Mouse (Mus musculus) urinary bladder, postnatal 36 days (tissue): ENCODE data around the gene Wwox.
A peak's percentile ranks its signal among the peaks of the same experiment; 100 is the strongest.

Experiments
- DNase-seq, 2 experiments: peaks; one replicate each; pipeline ENCODE4 v3.0.0; 2022; ENCODE audit warnings: low spot score in 2 of 2, mixed read lengths in 1 of 2

The Wwox gene

DNA sequence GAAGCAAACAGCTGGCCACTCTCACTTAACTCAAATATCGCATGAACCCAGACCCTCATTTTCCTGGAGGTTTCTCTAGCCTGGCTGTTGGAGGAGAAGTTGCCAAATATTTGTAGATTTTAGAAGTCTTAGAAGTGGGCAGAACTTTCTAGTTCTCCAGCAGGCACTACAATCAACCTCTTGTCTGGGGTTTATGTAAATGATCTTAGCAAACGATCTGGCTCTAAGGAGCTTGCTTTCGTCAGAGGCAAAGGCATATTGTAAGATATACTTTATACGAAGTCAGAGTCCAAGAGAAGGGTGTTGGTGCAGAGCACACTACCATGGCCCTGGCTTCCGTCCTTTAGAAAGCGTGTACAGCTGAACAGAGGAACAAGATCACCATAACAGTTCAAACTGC, 770.6 kb downstream of the Wwox start:
- DNase-seq, result no peak

DNA sequence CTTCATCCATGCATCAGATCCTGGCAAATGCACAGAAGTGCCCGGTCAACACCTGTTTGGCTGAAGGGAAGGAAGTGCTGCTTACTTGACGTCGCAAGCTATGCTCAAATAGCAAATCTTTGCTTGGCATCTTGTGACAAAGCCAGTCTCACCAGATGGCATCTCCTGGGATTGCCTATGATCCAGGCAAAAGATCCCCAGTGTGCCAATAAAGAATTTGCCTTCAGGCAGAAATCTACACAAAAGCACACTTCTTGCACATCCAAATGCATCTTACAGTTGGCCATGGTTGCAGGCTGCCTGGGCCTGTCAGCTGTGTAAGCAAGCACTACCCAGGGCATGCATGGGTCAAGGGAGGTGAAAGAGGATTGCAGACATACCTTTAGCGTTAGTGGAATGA, 773.7 kb downstream of the Wwox start:
- DNase-seq, result no peak

GRCm38 (mm10) chr8:115214870-115215269, 775.4 kb downstream of the Wwox start:
- no peak for DNase-seq

DNA sequence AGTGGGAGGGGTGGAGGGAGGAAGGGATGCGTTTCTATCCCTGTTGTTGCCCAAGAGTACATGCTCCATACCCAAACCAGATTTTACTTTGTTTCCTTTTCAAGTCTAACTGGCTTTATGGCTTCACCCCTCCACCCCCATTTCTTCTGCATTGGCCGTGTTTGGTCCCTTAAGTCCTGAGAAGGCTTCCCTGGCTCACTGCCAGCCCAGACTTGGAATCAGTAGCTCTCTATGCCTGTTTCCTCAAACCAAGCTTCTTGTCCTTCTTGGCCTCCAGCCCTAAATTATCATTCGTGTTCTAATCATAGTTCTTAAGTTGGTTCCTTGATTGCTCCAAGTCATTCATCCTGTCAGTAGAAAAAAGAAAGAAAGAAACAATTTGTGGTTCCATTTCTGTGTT, 777.3 kb downstream of the Wwox start:
- DNase-seq, result no peak

DNA sequence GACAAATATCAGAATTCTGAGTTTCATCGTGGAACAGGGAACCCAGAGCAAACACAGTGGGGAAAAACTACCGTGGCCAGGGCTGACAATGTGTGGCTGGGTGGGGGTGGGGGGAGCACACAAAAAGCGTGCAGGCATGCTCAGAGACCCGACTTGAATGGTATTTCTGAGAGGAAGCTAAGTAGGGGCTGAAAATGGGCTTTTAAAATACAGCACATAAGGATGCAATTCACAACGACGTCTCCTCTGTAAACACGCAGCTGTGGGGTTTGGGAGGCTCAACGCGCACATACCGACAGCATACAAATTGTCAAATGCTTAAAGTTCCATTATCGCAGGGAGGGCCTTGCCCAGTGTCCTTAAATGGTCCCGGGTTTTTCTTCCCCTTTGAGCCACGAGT, 783.1 kb downstream of the Wwox start:
- no peak for DNase-seq

DNA sequence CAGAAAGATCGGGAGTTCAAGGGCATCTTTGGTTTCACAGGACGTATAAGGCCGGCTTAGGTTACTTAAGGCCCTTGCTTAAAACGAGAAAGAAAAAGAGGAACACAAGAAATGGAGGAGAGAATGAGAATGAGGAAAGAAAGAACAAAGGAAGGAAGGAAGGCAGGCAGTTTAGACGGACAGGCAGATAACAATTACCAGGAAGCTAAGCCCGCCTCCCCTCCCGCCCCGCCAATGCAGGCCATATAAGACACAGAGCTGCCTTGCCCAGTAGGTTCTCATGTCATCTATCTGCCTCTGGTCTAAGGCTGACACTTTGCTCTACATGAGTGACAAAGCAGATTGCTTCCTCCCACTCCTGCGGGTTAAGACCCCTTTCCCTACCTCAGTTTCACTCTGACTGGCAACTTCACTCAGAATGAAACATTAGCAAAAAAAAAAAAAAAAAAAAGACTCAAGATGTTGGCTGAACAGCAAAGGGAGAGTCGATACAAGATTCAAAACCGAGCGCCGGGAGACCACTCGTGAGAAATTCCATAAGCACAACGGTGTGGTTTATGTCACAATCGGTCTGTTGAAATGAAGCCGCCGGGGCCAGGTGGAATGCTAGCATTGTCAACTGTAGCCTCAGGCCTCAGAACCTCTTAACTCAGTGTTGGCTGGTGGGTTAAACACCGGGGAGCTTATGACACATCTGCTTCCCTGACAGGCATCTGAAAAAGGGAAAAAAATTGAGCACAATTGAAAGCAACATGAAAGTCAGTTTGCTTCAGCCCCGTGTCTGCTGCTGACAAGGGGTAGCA, 787.5 kb downstream of the Wwox start:
- DNase-seq, result no peak

DNA sequence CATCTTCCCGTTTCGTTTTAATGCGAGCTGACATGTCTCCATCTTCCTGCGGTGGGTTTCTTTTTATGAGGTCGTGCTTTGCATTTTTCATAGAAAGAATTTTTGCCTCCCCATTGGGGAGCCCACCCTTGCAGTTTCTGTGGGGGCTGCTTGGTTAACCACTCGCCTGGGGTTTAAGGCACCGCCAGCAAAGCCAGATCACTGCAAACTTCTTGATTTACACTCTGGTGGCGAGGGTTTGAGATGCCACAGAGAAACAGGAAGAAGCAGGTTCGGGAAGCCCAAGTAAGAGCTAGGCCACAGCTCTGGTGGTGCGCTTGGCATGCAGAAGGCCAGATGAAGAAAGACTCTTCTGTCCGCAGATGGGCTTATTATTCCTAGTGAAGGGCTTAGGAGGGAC, 789.4 kb downstream of the Wwox start:
- DNase-seq, result no peak

DNA sequence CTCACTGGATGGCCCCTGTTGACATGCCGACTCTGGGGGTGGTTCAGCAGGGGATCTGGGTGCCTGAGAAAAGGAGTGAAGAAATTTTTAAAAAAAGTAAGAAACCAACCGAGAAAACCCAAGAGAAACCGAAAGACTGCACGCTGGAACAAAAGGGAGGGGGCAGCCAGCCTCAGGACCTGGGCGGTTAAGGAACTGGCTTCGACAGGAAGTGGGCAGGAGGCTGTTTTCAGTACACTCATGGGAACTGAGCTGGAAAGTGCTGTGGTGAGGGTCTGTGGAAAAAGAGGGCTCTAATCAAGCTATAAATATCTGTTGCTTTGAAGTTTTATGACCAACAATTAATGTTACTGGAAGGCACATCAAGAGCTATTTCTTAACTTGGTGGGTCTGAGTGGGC, 794.6 kb downstream of the Wwox start:
- DNase-seq, result no peak

GRCm38 (mm10) chr8:115237596-115237995, 798.1 kb downstream of the Wwox start:
- no peak for DNase-seq

DNA sequence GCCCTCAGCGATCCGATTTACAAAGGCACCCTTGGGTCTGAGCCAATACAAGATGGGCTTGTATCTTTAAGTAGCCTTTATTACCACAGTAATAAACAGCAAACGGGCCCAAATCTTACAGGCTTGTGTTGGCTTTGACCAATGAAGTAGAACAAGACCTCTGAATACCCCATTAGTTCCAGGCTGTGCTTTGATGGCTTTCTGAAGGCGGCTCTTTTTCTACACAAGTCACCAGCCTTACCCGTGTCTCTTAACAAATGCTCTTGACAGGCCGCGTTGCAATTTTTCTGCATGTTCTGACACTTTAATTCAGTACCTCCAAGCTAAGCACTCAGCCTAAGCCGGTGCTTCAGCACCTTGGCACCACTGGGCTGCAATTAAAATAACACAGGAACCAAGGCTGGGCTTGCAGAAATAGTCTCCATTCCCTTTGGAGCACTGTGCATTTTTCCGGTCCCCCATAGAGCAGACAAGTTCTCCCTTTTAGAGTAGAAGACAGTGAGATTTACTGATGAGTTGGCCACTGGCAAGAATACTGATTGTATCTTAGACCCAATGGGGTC, 804.1 kb downstream of the Wwox start:
- no peak for DNase-seq

DNA sequence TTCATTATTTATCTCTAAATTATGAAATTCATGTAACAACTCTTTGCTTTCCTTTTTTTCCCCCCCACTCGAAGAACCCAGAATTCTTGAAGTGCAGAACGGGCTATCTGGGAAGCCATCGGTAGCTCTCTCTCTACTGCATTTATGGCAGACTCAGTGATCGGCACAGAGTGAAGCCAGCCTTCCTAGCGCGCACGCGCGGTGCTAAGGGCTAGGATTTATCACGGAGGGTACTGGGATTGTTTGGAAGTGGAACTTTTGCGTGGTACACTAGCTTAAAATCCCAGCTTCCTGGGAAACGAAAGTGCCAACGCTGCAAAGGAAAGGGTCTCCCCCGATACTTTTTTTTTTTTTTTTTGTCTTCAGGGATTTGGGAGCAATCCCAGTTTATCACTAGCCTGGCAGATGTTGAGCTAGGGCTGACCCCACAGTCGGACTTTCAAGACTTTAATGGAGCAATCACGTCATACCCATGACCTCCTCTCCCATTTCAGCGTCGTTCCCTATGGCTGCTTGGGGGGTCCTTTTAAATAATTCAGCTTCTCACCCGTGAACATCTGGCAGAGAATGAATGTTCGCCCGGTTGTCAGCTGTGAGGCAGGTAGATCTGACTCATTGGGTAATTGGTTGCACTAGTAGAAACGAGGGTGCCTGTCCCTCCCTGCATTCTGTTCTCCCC, 810.4 kb downstream of the Wwox start:
- DNase-seq, result peak in 1 of 2 experiments; percentile 32

DNA sequence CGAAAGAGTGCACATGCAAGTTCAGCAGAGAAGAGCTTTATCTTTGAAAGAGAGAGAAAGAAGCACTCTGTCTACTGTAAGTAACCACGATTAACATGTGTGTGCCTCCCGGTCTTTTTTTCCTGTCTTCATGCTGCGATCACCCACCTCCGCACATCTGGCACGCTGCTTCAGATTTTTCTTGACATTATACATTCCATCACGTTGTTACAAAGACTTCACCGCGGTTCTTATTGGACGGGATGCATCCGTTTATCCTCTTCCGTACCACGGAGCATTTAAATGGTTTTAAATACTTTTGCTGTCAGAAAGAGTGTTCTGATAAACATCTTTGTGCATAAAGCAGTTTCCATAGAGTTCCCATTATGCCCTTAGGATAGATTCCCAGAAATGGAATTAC, 816.1 kb downstream of the Wwox start:
- no peak for DNase-seq

GRCm38 (mm10) chr8:115257417-115257816, 818.0 kb downstream of the Wwox start:
- no peak for DNase-seq

GRCm38 (mm10) chr8:115259806-115260205, 820.4 kb downstream of the Wwox start:
- DNase-seq, result no peak

GRCm38 (mm10) chr8:115267196-115267595, 827.7 kb downstream of the Wwox start:
- no peak for DNase-seq

DNA sequence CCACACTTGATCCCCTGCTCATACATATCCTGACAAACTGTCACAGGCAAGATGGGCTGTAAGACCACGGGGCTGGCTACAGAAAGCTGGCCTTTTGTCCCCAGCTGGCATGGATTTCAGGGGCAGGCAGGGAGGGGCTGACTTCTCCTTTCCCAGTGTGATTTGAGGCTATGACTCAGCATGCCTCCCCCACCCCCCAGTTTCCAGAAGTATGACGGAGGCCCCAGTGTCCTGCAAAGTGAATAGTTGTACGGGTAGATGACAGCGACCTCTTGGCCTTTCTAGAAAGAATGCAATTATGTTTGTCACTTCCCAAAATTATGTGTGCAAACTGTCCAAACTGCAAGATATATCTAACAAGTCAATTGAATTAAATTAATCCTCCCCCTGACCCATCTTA, 830.1 kb downstream of the Wwox start:
- DNase-seq, result no peak

DNA sequence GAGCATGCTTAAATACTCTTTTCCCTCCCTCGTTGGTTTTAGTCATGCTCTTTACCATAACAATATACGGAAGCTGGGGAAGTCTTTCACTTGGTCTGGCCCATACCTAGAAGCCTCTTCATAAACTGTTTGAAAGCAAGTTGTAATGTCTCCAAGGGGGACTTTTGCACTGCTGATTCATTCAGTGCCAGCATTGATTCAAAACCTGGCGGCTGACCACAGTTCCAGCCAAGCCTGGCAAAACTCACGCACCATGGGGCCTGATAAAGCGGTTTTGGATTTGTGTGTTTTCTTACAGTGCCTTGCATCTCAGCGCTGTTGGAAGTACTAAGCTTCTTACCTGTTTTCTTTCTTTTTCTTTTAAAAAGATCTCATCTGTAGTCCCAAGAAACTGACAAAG, 834.5 kb downstream of the Wwox start:
- no peak for DNase-seq

DNA sequence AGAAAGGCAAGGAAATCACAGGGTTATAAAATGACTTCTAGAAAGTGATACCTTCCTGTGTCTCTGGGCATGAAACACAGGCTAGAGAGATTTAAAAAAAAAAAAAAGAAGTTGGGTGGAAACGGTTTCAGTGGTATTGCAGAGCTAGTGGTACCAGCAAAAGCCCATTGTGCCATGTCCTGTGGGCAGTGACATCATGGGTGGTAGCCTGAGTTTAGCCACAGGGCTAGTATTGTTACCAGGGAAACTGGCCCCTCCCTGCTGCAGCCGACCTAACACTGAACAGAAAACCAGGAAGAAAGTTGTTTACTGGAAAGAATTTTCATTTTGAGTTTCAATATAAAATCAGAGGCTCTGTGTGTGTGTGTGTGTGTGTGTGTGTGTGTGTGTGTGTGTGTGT, 836.8 kb downstream of the Wwox start:
- DNase-seq, result no peak

DNA sequence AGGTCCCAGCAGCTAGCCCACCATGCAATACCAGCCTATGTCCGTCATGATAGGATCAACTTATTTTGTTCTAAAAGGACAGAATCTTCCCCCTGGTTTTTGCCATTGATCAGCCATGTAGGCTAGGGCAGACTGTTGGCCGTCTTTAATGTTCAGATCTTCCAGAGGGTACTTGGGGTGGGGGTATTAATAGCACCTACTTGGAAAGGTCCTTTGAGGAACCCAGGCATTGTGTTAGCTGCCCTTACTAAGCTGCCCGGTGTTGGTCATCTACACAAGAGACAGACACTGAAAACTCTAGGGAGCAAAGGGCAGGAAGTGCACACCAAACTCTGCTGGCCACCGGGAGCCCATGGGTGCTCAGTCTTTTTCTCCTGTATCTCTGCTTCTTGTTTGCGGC, 838.8 kb downstream of the Wwox start:
- no peak for DNase-seq

GRCm38 (mm10) chr8:115290224-115290623, 850.8 kb downstream of the Wwox start:
- no peak for DNase-seq

DNA sequence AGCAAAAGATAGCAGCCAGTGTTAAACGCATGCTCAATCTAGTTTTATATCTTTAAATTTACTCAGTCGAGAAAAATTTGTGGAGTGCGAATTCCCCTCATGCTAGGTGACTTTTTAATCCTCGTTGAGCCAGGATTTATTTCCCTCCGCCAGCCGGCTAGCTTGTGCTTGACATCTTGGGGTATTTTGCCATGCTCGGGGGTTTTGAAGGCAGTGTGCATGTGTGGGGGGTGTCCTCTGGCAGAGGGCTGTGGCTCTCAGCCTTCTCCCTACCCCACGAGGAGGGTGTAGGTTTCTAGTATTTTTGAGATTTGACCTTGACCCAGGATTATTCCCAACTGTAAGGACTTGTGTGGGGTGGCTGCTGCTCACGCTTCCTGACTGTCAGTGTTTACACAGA, 857.3 kb downstream of the Wwox start:
- DNase-seq, result no peak

GRCm38 (mm10) chr8:115302484-115302883, 863.0 kb downstream of the Wwox start:
- no peak for DNase-seq

DNA sequence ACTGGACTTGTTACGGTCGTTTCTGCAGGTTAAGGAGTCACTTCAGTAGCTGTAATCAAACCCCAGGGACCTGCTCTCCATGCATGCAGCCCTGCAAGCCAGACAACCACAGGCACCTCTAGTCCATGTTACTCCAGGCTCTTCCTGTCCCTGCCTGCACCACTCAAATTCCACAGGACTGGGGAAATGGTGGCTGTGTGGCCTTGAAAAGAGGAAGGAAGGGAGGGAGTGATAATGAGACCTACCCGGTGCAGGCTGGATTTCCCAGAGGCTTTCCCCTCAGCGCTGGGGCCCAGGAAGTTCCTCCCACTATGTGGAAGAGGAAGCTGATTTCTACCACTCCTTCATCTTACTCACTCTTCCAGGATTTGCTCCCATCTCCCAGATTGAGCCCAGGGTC, 868.0 kb downstream of the Wwox start:
- DNase-seq, result no peak
